Mouse (Mus musculus) c-Kit-positive CD71-negative TER-119-negative erythroid progenitor cells, embryonic 14.5 days (primary cell): ENCODE data around the gene Agrn.
A peak's percentile ranks its signal among the peaks of the same experiment; 100 is the strongest.

Source experiments
- DNase-seq: peaks from one replicate; pipeline ENCODE4 v3.0.0-alpha.2; 2013; ENCODE audit warnings: low read depth

Agrn gene

DNA sequence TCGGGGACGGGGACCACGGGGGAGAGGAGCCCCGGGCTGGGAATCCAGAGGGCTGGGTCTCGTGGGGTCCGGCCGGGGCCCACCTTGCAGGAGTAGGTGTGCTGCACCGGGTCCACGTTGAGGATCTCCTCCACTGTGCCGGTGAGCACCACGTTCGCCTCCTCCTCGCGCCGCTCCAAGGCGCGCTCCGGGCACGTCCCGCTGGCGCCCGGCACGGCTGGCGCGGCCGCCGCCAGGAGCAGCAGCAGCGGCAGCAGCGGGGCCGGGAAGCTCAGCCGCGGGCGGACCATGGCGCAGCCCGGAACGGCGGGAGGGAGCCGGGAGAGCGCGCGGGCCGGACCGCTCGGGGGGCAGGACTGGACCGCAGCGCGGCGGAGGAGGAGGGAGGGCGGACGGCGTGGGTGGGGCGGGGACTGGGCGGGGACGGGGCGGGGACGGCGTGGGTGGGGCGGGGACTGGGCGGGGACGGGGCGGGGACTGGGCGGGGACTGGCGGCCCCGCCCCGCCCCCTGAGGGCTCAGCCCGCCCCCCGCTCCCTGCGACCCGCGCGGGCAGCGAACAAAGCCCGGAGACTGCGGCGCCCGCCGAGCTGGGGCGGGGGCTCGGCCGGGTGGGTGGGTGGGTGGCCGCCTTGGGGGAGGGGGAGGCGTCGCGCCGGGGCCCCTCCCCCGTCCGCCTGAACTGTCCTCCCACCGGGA, at the start of gene Agrn:
Agrn (minus strand) TSS at position 358 of the 698 bp plus-strand sequence.
- DNase-seq: no peak

DNA sequence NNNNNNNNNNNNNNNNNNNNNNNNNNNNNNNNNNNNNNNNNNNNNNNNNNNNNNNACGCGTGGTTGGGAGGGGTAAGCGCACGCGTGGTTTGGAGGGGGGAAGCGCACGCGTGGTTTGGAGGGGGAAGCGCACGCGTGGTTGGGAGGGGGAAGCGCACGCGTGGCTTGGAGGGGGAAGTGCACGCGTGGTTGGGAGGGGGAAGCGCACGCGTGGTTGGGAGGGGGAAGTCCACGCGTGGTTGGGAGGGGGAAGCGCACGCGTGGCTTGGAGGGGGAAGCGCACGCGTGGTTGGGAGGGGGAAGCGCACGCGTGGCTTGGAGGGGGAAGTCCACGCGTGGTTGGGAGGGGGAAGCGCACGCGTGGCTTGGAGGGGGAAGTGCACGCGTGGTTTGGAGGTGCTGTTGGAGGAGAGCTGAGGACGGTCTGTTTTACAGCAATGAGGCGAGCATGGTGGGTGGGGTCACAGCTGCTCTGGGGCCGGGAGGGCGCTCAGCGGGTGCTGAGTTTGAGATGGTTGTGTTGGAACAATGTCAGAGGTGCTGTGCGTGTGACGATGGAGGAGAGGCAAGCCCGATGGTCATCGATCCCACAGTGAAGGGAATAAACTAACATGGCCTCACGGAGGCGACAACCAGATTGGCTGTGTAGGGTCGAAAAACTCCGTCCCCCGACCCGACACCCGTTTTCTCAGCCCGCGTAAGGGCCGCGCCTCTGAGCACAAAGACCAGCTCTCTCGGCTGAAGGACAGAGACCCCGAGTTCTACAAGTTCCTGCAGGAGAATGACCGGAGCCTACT, 39.6 kb upstream of the Agrn start:
- DNase-seq: no peak

DNA sequence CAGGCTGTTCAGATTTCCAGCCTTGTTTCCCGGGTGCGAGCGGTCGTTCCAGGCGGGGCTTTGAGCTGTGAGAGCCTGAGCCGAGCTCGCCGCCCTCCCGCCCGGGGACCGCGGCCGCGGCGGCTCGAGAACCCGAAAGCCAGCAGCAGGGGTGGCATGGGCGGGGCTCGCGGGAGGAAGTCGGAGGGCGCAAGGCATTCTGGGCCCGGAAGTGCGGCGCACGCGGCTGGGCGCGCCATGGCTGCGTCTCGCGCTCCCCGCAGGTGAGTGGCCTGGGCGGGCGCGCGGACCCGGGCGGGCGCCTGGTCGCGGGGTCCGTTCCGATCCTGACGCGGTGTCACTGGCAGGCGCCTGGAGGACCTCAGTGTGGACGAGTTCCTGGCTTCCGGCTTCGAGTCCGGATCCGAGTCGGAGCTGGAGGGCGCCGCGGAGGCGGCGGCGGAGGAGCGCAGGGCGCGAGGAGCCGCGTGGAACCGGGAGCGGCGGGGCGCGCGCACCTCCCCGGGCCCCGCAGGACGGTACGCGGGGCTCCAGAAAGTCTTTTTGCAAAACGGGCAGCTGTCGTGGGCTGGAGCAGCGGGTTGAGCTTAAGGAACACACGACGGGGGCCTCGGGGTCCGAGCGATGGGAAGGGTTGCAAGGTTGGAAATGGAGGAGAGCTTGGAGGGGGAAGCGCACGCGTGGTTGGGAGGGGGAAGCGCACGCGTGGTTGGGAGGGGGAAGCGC, 38.7 kb upstream of the Agrn start, which contains the start of gene Noc2l:
Noc2l (plus strand) TSS at position 203 of the 726 bp plus-strand sequence.
- peak; percentile 86 for DNase-seq

DNA sequence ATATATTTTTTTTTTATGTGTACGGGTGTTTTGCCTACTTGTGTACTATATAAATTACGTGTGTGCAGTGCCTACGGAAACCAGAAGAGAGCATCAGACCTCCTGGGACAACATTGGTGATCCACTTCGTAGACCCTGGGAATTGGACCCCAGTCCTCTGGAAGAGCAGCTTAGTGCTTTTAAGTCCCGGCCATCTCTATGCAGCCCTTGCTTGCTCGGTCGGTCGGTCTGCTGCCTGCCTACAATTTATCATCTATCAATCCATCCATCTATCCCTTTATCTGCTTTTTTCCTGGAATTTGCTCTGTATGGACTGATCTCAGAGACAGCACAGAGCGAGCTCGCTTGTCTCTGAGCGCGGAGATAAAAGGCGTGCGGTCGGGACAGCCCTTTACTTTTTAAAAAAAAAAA, 38.1 kb upstream of the Agrn start:
- no peak for DNase-seq

DNA sequence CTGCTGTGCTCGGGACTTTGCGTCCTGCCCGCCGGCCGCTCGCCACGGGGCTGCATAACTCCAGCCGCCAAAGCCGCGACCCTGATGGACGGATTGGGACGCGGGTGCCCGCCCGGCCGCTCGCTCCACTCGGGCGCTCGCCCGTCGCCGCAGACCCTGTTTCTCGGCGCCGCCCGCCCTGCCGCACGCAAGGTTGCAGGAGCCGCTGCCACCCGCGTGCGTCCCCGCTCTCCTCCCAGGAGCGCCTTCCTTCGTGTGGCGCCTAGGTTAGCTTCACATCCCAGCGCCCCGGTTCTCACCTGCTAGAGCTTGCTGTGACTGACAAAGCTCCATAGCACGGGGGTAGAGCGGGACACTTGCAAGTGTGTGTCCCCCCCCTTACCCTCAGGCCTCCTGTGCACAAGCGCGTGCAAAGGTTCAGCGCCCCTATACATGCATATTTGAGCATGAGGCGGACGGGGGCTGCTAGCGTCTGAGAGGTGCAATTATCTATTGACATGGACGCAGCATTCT, 37.5 kb upstream of the Agrn start, which contains the start of gene Plekhn1:
Plekhn1 (minus strand) TSS at position 157 of the 513 bp plus-strand sequence.
- no peak for DNase-seq

DNA sequence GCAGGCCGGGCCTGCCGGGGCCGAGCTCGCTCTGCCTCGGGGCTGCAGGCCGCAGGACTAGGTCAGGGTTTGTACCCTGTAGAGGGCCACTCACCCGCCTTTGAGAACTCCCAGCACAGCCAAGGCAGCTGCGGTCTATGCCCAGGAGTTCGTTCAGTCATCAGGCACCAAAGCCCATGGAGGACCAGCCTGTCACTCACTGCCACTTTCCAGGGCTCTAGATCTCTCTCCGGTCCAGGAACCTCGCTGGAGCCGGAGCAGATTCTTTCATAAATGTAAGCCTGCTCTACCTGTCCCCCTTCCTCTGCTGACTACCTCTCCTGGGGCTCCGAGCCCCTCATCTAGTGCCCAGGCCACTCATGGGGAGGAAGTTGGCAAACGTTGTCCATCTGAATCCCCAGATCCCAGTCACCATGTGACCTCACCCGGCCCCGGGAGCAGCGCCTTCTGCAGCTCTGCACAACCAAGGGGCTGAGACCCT, 36.8 kb upstream of the Agrn start:
- no peak for DNase-seq

DNA sequence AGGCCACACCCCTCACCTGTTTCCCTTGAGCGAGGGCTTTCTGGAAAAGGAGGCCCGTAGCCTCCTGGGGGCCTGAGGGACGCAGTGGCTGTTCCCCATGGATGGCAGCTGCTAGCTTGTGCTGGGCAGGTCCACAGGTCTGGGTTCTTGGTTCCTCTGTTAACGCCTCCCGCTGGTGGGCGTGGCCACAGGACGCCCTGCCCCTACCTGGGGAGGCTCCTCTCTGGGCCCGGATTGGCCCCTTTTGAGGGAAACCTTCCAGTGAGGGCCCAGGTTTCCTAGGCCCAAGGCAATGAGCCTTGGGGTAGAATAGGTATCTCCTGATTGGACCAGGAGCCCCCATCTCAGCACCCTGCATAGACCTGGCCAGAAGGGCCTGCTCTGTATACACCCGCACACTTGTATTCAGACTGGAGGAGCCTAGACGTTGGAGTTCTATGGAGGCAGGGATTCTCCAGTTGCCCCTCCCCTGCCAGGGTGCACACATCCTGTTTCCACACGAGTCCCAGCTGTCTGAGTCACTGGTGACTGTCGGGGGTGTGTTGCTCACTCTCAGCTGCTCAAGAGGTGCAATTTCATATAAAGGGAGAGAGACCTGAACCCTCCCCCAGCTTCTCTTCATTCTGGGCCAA, 31.2 kb upstream of the Agrn start:
- DNase-seq: no peak

DNA sequence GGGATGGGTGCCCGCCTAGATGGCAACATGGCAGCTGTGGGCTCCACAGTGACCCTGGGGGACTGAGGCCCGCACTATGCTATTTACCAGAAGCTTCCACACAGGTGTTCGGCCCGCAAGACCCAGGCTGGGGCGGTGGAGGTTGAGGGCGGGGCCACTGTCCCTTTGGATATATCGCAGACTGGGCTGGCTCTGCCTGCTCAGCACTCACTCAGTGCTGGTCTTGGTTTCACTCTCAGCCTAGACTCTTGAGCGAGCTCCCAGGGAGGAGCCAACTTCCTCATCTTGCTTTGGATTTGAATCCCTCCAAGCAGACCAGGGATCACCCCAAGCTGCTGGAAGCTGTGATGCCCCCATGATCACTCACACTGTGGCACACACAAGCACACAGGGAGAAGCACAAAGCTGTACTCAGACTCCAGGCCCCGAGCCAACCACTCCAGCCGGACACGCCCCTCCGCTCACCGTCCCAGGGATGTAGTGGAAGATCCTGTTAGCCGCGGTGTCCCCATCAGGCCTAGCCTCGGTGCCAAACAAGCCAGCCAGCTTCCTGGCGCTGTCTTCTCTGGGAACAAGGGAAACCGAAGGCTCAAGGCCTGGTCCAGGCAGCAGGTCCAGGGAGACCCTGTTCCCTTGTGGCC, 30.6 kb upstream of the Agrn start:
- DNase-seq: no peak

DNA sequence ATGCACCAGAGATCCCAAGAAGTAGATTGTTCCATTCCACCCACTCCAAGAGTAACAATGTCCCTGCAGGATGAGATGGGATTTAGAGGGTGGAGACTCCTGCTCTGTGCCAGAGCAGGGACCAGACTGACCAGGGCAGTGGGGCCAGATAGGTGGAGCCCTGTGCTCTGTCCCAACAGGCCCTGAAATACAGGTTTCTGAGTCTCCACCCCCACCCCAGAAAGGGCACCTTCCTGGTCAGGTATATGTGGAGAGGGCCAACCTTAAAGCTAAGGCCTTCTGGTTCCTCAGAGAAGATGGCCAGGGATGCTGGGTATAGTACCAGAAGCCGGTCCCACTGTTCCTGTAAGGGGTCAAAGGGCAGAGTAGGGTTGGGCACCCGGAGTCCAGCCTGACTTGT, 27.0 kb upstream of the Agrn start:
- DNase-seq: no peak

DNA sequence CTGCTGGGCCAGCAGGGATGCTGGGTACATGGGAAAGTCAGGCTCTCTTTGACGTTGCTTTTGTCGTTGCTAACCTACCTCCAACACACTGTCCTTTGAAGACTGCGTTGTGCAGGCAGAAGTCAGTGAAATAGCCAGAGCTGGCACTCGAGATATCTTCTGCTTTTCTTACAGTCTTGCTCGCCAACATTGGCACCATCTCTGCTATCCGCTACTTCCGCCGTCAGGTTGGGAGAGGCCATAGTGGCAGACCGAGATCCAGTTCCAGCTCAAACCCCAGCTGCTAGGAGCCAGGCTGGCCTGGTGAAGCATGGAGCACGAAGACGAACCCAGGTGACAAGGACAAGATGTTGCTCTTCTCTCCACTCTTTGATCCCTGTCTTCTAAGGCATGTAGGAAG, 22.6 kb upstream of the Agrn start:
- DNase-seq: no peak

DNA sequence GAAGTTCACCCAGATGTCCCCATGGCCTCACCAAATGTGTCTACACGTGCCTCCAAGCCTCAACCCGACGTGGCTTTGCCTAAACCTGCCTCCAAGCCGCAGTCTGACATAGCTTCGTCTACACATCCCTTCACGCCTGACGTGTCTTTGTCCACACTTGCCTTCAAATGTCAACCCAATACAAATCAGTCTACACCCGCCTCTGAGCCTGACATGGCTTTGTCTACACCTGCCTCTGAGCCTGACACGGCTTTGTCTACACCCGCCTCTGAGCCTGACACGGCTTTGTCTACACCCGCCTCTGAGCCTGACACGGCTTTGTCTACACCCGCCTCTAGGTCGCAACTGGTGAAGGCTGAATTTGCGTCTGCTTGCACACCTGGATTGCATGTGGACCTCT, 20.6 kb upstream of the Agrn start:
- DNase-seq: no peak

DNA sequence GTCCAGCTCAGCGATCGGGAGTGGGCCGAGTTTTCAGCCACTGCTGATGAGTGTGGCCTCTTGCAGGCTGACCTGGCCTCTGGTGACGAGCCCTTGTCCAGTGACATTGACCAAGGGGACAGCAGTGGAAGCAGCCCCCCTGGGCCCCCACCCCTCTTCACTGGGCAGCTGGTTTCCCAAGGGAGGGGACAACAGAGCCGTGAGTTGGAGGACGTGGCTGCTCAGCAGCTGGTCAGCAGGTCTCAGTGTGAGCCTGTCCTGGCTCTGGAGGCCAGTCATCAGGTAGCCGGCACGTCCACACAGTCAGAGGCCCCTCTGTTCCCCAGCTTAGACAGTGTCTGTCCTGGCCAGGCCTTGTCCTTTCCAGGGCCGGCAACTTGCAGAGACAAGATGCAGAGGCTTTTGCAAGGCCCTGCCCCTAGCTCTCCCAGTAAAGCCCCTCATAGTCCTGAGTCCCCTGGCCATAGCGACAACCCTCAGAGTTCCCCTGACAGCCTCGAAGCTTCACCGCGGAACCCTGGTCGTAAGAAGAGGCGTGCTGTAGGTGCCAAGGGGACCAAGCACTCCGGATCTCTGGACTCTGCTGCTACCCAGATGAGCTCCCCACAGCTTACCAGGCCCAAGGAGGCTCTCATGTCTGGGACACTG, 19.9 kb upstream of the Agrn start:
- DNase-seq: no peak

DNA sequence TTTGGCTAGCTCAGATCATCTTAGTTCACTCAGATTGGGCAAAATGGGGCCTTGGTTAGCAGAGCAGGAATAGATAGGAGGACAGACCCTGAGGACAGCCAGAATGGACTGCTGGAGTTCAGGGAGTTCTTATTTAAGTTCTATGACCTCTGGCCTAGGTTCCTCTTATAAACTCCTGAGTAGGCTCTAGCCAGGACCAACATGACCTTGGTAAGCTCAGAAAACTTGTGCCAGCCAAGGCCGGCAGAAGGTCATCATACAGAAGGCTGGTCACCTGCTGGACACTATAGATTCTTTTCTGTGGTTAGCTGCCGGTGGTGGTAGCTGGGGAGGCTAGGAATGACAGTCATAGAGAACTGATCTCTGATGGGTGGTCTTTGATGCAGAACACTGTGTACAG, 18.9 kb upstream of the Agrn start:
- no peak for DNase-seq

DNA sequence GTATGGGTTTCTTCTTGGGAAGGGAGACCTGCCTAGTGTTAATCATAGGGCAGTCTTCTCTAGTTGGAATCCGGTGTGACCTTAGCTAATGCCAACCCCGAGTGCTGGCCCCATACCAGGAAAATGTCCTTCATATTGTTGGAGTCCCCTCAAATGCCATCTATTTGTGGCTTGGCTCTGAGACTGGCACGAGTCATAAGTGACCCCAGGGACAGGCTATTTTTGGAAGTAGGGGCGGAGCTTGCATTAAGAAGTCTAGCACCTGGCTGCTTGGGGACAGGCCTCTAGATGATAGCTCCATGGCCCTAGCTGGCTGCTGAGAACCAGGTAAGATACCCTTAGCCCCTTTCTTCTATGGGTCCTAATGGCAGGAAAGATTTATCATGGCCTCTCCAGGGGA, 18.4 kb upstream of the Agrn start, which contains the start of gene Perm1:
Perm1 (plus strand) TSS at position 220 of the 400 bp plus-strand sequence.
- DNase-seq: no peak

DNA sequence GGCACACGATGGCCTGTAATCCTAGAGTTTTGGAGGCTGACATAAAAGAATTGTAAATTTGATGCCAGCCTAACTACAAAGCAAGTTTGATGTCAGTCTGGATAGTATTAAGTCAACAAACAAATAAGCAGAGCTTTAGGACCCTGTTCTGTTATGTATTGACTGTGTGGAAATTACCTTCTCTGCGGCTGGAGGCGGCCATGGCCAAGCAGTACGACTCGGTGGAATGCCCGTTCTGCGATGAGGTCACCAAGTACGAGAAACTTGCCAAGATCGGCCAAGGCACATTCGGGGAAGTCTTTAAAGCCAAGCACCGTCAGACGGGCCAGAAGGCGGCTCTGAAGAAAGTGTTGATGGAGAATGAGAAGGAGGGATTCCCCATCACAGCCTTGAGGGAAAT, 15.8 kb upstream of the Agrn start:
- no peak for DNase-seq

DNA sequence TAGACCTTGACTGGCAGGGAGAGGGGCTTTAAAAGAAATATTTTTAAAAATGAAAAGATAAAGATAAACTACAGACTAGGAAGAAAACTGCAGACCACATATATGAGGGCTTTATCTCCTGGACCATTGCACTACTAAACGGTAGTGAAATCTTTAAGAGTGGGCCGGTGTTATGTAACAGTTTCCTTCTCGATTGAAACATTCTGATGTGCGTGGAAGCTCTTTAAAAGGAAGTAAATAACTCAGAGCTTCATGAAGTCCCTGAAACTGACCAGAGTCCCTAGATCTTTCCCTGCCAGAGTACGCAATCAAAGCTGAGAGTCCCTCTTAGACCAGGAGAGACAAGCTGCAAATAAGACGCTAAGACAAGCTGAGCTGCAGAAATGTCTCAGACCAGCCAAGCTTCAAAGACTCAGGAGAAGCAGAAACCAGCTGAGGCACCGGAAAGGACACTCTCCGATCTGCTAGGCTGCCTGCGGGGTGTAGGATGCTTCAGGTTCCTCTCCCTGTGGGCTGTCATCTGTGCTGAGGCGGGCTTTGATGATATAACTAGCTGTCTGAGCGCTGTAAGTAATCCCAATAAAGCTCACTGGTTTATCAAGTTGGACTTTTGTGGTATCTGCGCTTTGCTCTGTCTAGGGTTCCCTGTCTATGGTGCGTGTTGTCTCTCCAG, 12.8 kb upstream of the Agrn start:
- DNase-seq: no peak

DNA sequence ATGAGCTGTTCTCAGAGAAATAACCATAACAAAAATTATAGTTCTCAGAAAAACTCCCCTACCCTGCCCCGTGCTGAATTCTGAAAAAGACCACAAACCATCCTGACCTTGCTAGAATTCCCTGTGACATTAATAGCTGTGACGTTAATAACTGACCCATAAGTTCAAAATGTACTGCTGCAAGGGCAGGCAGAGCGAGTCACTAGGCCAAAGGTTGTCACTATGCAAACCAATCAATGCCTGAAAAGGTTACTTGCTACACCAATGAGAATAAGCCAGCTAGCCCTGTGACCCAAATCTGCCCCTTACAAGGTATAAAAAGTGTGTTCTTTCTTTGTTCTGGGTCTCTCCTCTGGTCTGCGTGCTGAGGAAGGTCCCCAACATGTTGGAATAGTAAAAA, 11.6 kb upstream of the Agrn start:
- DNase-seq: no peak

DNA sequence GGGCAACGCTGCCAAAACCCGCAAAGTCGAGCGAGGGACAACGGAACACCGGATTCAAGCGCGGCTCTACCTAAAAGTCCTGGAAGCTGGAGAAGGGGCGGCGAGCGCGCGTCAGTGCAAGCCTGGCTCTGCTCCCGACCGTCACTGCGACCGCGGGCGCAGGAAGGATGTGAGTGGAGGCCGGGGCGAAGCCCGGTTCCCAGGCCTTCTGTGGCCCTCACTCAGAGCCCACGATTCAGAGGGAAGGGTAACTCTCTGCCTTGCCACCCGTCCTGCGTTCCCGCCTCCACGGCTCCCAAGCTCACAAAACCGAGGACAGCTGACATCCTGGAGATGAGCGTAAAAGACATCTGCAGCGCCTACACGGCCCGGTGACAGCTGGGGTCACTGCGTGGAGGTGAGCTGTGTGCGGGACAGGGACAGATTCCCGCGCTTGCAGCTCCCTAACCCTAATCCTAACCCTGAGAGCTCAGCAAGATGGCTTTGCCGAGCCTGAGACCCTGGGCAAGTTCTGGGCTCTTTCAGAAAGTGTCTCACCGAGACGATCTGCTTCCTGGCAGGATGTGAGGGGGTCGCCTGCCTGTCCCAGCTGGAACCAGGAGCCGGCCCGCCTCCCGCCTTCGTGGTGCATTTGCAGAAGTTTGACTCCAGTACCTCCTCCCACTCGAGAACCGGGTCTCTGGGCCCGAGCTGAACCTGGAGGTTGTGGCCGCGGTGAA, 6.3 kb upstream of the Agrn start:
- no peak for DNase-seq

DNA sequence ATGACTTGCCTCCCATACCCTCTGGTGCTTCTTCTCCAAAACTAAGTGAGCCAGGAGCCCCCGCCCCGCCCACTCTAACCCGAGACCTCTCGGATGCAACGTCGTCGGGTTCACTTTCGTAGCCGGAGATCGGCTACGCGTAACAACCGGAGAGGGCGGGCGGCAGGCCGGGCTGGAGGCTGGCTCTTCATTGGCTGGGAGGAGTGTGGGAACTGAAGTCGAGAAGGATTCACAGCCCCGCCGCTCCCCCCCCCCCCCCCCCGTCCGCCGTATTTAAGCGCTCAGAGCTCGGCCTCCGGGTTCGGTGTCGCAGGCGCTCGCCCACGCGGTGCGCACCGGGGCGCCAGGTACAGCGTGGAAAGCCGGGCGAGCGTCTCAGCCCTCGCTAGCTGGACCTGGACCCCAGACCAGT, 5.7 kb upstream of the Agrn start, which contains the start of gene AW011738:
AW011738 (plus strand) TSS at position 304 of the 412 bp plus-strand sequence.
- DNase-seq: no peak
